Mouse (Mus musculus) heart, embryonic 10.5 days (tissue): Measurements from ENCODE around the gene Gm11567. TPM values are rescaled to one million over a fixed set of nuclear protein-coding genes. Genes with fewer than 3 reads are reported as not detected.

Experiments used
- polyA plus RNA-seq: library from polyadenylated mRNA; unstranded; fragments of >200 nt; fragmentation: Nextera tagmentation; extraction: Ambion mirVana; gene quantifications from 2 replicates; pipeline ENCODE4 v1.2.1, GENCODE M21; 2016

The Gm11567 gene
- polyA plus RNA-seq, 1 experiment from 2014 or later, result not detected

Other genes with a start within 250 kb of the Gm11567 start
- not detected in 2 replicates for gene Krtap4-2, start 244.1 kb upstream of the Gm11567 start, polyA plus RNA-seq
- not detected in 2 replicates for gene Krtap4-7, start 235.1 kb upstream of the Gm11567 start, polyA plus RNA-seq
- not detected in 2 replicates for gene Gm11555, start 229.0 kb upstream of the Gm11567 start, polyA plus RNA-seq
- not detected in 2 replicates for gene Gm11563, start 220.2 kb upstream of the Gm11567 start, polyA plus RNA-seq
- gene Krtap4-6, start 213.2 kb upstream of the Gm11567 start, polyA plus RNA-seq, result not detected in 2 replicates
- gene Gm14190, start 188.4 kb upstream of the Gm11567 start, polyA plus RNA-seq, result not detected in 2 replicates
- not detected in 2 replicates for gene Gm14180, start 144.9 kb upstream of the Gm11567 start, polyA plus RNA-seq
- gene Gm11595, start 106.3 kb upstream of the Gm11567 start, polyA plus RNA-seq, result not detected in 2 replicates
- not detected in 2 replicates for gene Krtap4-8, start 98.5 kb upstream of the Gm11567 start, polyA plus RNA-seq
- gene Krtap4-9, start 94.0 kb upstream of the Gm11567 start, polyA plus RNA-seq, result not detected in 2 replicates
- gene Gm11596, start 85.7 kb upstream of the Gm11567 start, polyA plus RNA-seq, result not detected in 2 replicates
- gene Gm11569, start 80.3 kb upstream of the Gm11567 start, polyA plus RNA-seq, result not detected in 2 replicates
- not detected in 2 replicates for gene Gm11554, start 74.7 kb upstream of the Gm11567 start, polyA plus RNA-seq
- gene Krtap4-13, start 69.3 kb upstream of the Gm11567 start, polyA plus RNA-seq, result not detected in 2 replicates
- gene Gm11564, start 63.5 kb upstream of the Gm11567 start, polyA plus RNA-seq, result not detected in 2 replicates
- not detected in 2 replicates for gene 2300003K06Rik, start 41.1 kb upstream of the Gm11567 start, polyA plus RNA-seq
- gene Krtap4-16, start 27.6 kb upstream of the Gm11567 start, polyA plus RNA-seq, result not detected in 2 replicates
- gene Gm11568, start 21.3 kb upstream of the Gm11567 start, polyA plus RNA-seq, result not detected in 2 replicates
- not detected in 2 replicates for gene Gm11559, start 14.7 kb upstream of the Gm11567 start, polyA plus RNA-seq
- gene Krtap9-1, start 5.8 kb upstream of the Gm11567 start, polyA plus RNA-seq, result not detected in 2 replicates
- gene Krtap31-1, start 28.7 kb downstream of the Gm11567 start, polyA plus RNA-seq, result not detected in 2 replicates
- gene Gm11565, start 35.6 kb downstream of the Gm11567 start, polyA plus RNA-seq, result not detected in 2 replicates
- not detected in 2 replicates for gene Krtap31-2, start 57.1 kb downstream of the Gm11567 start, polyA plus RNA-seq
- gene Krtap9-5, start 69.3 kb downstream of the Gm11567 start, polyA plus RNA-seq, result not detected in 2 replicates
- gene Krtap29-1, start 99.9 kb downstream of the Gm11567 start, polyA plus RNA-seq, result not detected in 2 replicates
- gene Krtap16-1, start 107.4 kb downstream of the Gm11567 start, polyA plus RNA-seq, result not detected in 2 replicates
- gene Krtap17-1, start 114.8 kb downstream of the Gm11567 start, polyA plus RNA-seq, result 0.30 TPM in 1 of 2 replicates, not detected in the other
- not detected in 2 replicates for gene Krt33a, start 137.0 kb downstream of the Gm11567 start, polyA plus RNA-seq
- gene Krt33b, start 150.7 kb downstream of the Gm11567 start, polyA plus RNA-seq, result not detected in 2 replicates
- not detected in 2 replicates for gene Krt34, start 162.4 kb downstream of the Gm11567 start, polyA plus RNA-seq
- gene Krt31, start 171.4 kb downstream of the Gm11567 start, polyA plus RNA-seq, result not detected in 2 replicates
- not detected in 2 replicates for gene Krt32, start 209.0 kb downstream of the Gm11567 start, polyA plus RNA-seq
- not detected in 2 replicates for gene Krt35, start 217.1 kb downstream of the Gm11567 start, polyA plus RNA-seq
- gene Krt36, start 226.4 kb downstream of the Gm11567 start, polyA plus RNA-seq, result 0.08 TPM in 1 of 2 replicates, not detected in the other
- gene Krt13, start 242.4 kb downstream of the Gm11567 start, polyA plus RNA-seq, result 0.10 TPM in 1 of 2 replicates, not detected in the other